Mouse (Mus musculus): Measurements from ENCODE around the gene Gnptg. TPM values are rescaled to one million over a fixed set of nuclear protein-coding genes. Genes with fewer than 3 reads are reported as not detected.

The Gnptg gene
- total and polyA plus RNA-seq, 2 experiments = 32.1 to 37.4 TPM

DNA sequence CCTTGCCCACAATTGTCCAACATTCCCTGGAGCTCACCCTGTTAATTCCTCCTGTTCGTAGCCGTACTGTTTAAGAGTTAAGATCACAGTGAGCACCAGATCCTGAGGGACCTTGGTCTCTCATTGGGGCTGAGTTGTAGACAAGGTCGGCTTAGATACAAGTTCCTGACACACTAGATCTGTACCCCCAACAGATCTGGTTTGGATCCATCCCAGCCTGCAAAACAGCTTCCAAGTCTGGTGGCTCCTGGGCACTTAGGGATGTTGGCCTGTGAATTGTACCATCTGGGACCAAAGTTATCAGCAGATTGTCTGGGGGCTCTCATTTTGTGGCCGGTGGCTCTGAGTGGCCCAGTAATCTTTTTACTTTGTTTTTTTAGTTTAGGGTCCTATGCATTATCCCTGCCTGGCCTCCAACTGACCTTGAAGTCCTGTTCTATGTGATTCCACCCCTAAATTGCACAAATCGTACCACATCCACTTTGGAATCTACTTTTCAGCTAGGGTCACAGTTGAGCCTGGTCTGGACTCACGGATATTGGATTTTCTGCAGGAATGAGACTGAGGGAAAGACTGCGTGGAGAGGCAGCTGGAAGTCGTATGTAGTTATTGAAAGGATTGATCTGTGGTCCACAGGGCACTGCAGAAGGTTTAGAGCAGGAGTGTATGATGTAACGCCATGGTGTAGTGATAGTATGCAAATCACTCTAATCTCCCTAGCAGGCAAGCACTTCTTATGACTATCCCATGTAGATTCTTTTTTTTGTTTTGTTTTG lies 34.8 kb upstream of the Gnptg start, which contains the start of gene Ube2i:
TSS of gene Ube2i (minus strand) at position 52 of the 776 bp plus-strand sequence.
- WGBS = 36% methylated on average over 9 of the region's 9 CpGs
- peak within 1 kb of the TSS; percentile 96 for H3K27ac ChIP-seq (replicated peaks; ENCODE audit: insufficient read depth, low read depth, low read length)
- peaks cover 34% of the 10 kb centered on the region for H3K4me1 ChIP-seq (ENCODE audit: control insufficient read depth, insufficient read depth, low read length)
- H3K79me2 ChIP-seq (ENCODE audit: control insufficient read depth, insufficient read depth, low read length) = peaks cover 24% of the 10 kb centered on the region
- DNase-seq (ENCODE audit: extremely low read depth, low read depth, low spot score) = peak; percentile 64
- no peaks in the 10 kb centered on the region for H3K36me3 ChIP-seq (ENCODE audit: control insufficient read depth, insufficient read depth, low read length)
- TF ChIP-seq POLR2A (IDR thresholded peaks at IDR 0.05; ENCODE audit: extremely low read depth, insufficient read depth, low read length) = no peak
- TF ChIP-seq CTCF (IDR thresholded peaks at IDR 0.05; ENCODE audit: low read depth, low read length) = no peak
- H3K4me3 ChIP-seq (ENCODE audit: insufficient read depth, low read depth, low read length) = peak within 1 kb of the TSS; percentile 91
- peak within 1 kb of the TSS; percentile 92 for H3K9ac ChIP-seq (ENCODE audit: low read depth, low read length)
- H3K27me3 ChIP-seq (ENCODE audit: control insufficient read depth, insufficient read depth, low read length) = no peaks in the 10 kb centered on the region

DNA sequence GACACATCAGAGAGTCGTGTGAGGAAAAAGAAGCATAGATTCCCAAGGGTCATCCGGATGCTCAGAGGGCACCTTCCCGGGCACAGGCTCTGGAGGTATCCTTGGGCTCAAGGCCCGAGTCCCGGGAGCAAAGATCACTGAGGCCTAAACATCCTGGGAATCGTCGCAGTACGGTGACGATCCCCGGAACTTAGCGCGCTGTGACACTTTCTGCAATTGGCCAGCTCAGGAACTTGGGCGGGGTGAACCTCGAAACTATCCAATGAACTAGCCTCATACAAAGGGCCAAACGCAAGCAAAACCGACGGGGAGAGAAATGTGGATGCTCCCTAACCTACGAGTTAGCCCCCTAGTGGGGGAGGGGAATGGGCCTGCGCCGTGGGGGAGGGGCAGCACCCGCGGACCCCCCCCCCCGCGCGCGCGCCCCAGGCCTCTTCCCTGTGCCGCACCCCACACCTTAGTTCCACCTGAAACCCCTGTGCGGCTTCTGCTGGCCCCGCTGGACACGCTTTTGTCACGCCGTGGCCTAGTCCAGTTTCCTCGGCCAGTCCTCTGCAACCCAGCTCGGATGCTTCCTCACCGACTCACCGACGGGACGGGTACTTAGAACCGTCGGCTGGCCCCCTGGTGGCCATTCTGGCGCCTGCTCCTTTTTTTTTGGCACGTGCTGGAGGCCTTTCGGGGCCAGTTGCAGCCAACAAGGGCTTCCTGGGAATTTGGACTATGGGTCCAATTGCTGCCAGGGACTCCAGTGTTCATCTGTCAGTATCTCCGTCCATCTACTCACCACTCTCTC lies 34.0 kb upstream of the Gnptg start:
- Histone ChIP-seq H3K27me3 (ENCODE audit: control insufficient read depth, insufficient read depth, low read length) (no peaks in the 10 kb centered on the region), H3K9ac (ENCODE audit: low read depth, low read length) (peak overlapping the region; percentile 92), H3K4me3 (ENCODE audit: insufficient read depth, low read depth, low read length) (peak overlapping the region; percentile 91), H3K79me2 (ENCODE audit: control insufficient read depth, insufficient read depth, low read length) (peaks cover 30% of the 10 kb centered on the region), H3K4me1 (ENCODE audit: control insufficient read depth, insufficient read depth, low read length) (peaks cover 34% of the 10 kb centered on the region), H3K27ac (replicated peaks; ENCODE audit: insufficient read depth, low read depth, low read length) (peak overlapping the region; percentile 96), H3K36me3 (ENCODE audit: control insufficient read depth, insufficient read depth, low read length) (peaks cover under 1% of the 10 kb centered on the region; the same call in 1 of the 2 replicates)
- DNase-seq (ENCODE audit: extremely low read depth, low read depth, low spot score) = peak; percentile 98
- under 1% methylated on average over 43 of the region's 45 CpGs for WGBS
- peak; percentile 80 for TF ChIP-seq CTCF (IDR thresholded peaks at IDR 0.05; ENCODE audit: low read depth, low read length)
- 0 out of 2 replicates have a peak, but pooled peaks have one; percentile 35 for TF ChIP-seq POLR2A (IDR thresholded peaks at IDR 0.05; ENCODE audit: extremely low read depth, insufficient read depth, low read length)

DNA sequence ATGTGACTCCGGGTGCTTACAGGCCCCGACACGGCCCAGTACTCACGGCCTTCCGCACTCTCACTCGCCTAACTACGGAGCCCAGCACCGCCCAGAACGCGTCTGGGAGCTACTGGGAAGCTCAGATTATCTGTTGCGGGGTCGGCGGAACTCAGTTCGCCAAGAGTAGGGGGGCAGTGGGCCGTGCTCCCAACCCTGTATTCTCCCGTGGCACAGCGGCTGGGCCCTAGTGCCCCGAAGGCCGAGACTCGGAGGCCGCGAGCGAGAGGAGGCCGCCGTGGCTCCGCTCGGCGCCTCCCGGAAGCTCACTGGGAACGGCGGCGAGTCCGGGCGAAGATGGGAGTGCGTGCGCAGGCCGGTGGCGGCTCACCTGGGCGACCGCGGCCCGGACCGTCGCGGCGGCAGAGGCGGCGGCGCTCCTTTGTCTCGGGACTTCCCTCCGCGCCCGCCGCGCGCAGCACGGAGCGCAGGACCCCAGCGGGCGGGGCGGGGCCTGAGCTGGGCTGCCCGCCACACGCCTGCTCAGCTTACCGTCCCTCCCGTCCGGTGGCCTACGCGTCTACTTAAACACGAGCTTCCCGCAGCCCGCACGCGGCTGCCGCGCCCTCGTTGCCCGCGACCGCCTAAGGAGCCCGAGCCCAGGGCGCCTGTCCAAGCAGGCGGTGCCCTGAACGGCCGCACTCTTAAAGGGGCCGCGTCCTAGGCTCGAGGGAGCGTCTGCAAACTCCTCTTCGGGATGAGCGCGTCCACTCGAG lies 33.2 kb upstream of the Gnptg start:
- peak; percentile 44 for DNase-seq (ENCODE audit: extremely low read depth, low read depth, low spot score)
- H3K27ac ChIP-seq (replicated peaks; ENCODE audit: insufficient read depth, low read depth, low read length) = peak overlapping the region; percentile 96
- peaks cover 7% of the 10 kb centered on the region; the same call in 1 of the 2 replicates for H3K36me3 ChIP-seq (ENCODE audit: control insufficient read depth, insufficient read depth, low read length)
- under 1% methylated on average over 85 of the region's 92 CpGs for WGBS
- peaks cover 31% of the 10 kb centered on the region for H3K79me2 ChIP-seq (ENCODE audit: control insufficient read depth, insufficient read depth, low read length)
- peak overlapping the region; percentile 92 for H3K9ac ChIP-seq (ENCODE audit: low read depth, low read length)
- peaks cover 34% of the 10 kb centered on the region for H3K4me1 ChIP-seq (ENCODE audit: control insufficient read depth, insufficient read depth, low read length)
- H3K4me3 ChIP-seq (ENCODE audit: insufficient read depth, low read depth, low read length) = peak overlapping the region; percentile 91
- TF ChIP-seq CTCF (IDR thresholded peaks at IDR 0.05; ENCODE audit: low read depth, low read length) = no peak
- TF ChIP-seq POLR2A (IDR thresholded peaks at IDR 0.05; ENCODE audit: extremely low read depth, insufficient read depth, low read length) = peak; percentile 45
- H3K27me3 ChIP-seq (ENCODE audit: control insufficient read depth, insufficient read depth, low read length) = no peaks in the 10 kb centered on the region

- H3K4me1 ChIP-seq (ENCODE audit: control insufficient read depth, insufficient read depth, low read length) = peaks cover 34% of the 10 kb centered on the region
- DNase-seq (ENCODE audit: extremely low read depth, low read depth, low spot score) = peak; percentile 62
- H3K27ac ChIP-seq (replicated peaks; ENCODE audit: insufficient read depth, low read depth, low read length) = peak overlapping the region; percentile 96
- H3K79me2 ChIP-seq (ENCODE audit: control insufficient read depth, insufficient read depth, low read length) = peaks cover 31% of the 10 kb centered on the region
- TF ChIP-seq CTCF (IDR thresholded peaks at IDR 0.05; ENCODE audit: low read depth, low read length) (no peak), POLR2A (IDR thresholded peaks at IDR 0.05; ENCODE audit: extremely low read depth, insufficient read depth, low read length) (no peak)
- under 1% methylated on average over 10 of the region's 10 CpGs for WGBS
- peaks cover 15% of the 10 kb centered on the region for H3K36me3 ChIP-seq (ENCODE audit: control insufficient read depth, insufficient read depth, low read length)
- H3K9ac ChIP-seq (ENCODE audit: low read depth, low read length) = peak overlapping the region; percentile 92
- no peaks in the 10 kb centered on the region for H3K27me3 ChIP-seq (ENCODE audit: control insufficient read depth, insufficient read depth, low read length)
- peak overlapping the region; percentile 91 for H3K4me3 ChIP-seq (ENCODE audit: insufficient read depth, low read depth, low read length)
Observed at GRCm38 (mm10) chr17:25272326-25272725, 32.4 kb upstream of the Gnptg start.

- 60% methylated on average over 2 of the region's 2 CpGs for WGBS
- H3K36me3 ChIP-seq (ENCODE audit: control insufficient read depth, insufficient read depth, low read length) = peaks cover 28% of the 10 kb centered on the region
- H3K27ac ChIP-seq (replicated peaks; ENCODE audit: insufficient read depth, low read depth, low read length) = no peak overlapping the region
- peaks cover 31% of the 10 kb centered on the region for H3K79me2 ChIP-seq (ENCODE audit: control insufficient read depth, insufficient read depth, low read length)
- TF ChIP-seq POLR2A (IDR thresholded peaks at IDR 0.05; ENCODE audit: extremely low read depth, insufficient read depth, low read length) (no peak), CTCF (IDR thresholded peaks at IDR 0.05; ENCODE audit: low read depth, low read length) (no peak)
- H3K4me1 ChIP-seq (ENCODE audit: control insufficient read depth, insufficient read depth, low read length) = peaks cover 26% of the 10 kb centered on the region
- no peak for DNase-seq (ENCODE audit: extremely low read depth, low read depth, low spot score)
- H3K4me3 ChIP-seq (ENCODE audit: insufficient read depth, low read depth, low read length) = no peak overlapping the region
- H3K9ac ChIP-seq (ENCODE audit: low read depth, low read length) = no peak overlapping the region
- no peaks in the 10 kb centered on the region for H3K27me3 ChIP-seq (ENCODE audit: control insufficient read depth, insufficient read depth, low read length)
Observed at GRCm38 (mm10) chr17:25270795-25271335, 30.9 kb upstream of the Gnptg start.

Data from liver, adult 2 months (tissue).